Comparison of ENCODE assay signal across 10 mouse cellular contexts in genomic region chr14:54651556-54651955, GRCm38 (mm10). TPM values are rescaled to one million over a fixed set of nuclear protein-coding genes. Genes with fewer than 3 reads are reported as not detected.
DNase-seq lines count a peak whose midpoint lies in the region; ATAC-seq lines count a peak whose summit lies in the region.
"Had no signal": no experiment of that assay in that cellular context is flagged by ENCODE, and none has a peak within 500 bp of the region (broad histone marks: within the 10 kb centered on the region; RNA-seq: fewer than 3 reads in every experiment).

No protein-coding gene starts in this region.

- no peak overlapping the region for H3K4me2 ChIP-seq in lung, embryonic 16.5 days (ENCODE audit: low read depth, low read length)
- peak overlapping the region; percentile 89 for H3K4me2 ChIP-seq in forebrain, embryonic 13.5 days
- H3K4me2 ChIP-seq in limb, embryonic 15.5 days, result no peak overlapping the region
- peak overlapping the region; percentile 65 for H3K4me2 ChIP-seq in neural tube, embryonic 15.5 days

- no peak for ATAC-seq in lung, embryonic 16.5 days (ENCODE audit: low read depth)
- 0 out of 2 replicates have a peak, but pooled peaks have one; percentile 8 for ATAC-seq in forebrain, embryonic 13.5 days
- ATAC-seq in limb, embryonic 15.5 days (ENCODE audit: insufficient number of reproducible peaks, low FRiP score, low TSS enrichment, low read depth), result no peak
- ATAC-seq in neural tube, embryonic 15.5 days (ENCODE audit: low FRiP score), result peak; percentile 15; the same call in 1 of the 2 replicates

- WGBS in lung, embryonic 16.5 days, result 64% methylated on average over 4 of the region's 4 CpGs
- WGBS in forebrain, embryonic 13.5 days, result 74% methylated on average over 4 of the region's 4 CpGs
- 84% methylated on average over 4 of the region's 4 CpGs for WGBS in limb, embryonic 15.5 days
- 88% methylated on average over 4 of the region's 4 CpGs for WGBS in neural tube, embryonic 15.5 days

- H3K9ac ChIP-seq in lung, embryonic 16.5 days (ENCODE audit: low read length), result no peak overlapping the region
- peak overlapping the region; percentile 89; the same call in 1 of the 2 replicates for H3K9ac ChIP-seq in forebrain, embryonic 13.5 days
- H3K9ac ChIP-seq in limb, embryonic 15.5 days, result no peak overlapping the region
- H3K9ac ChIP-seq in neural tube, embryonic 15.5 days (replicated peaks), result 0 out of 2 replicates have a peak overlapping the region, but pooled peaks have one; percentile 62

- peaks cover 20% of the 10 kb centered on the region for H3K4me1 ChIP-seq in lung, embryonic 16.5 days (replicated peaks; ENCODE audit: control insufficient read depth, insufficient read depth, low read length)
- H3K4me1 ChIP-seq in forebrain, embryonic 13.5 days, result peaks cover 49% of the 10 kb centered on the region
- peaks cover 36% of the 10 kb centered on the region for H3K4me1 ChIP-seq in limb, embryonic 15.5 days
- H3K4me1 ChIP-seq in neural tube, embryonic 15.5 days, result peaks cover 54% of the 10 kb centered on the region

- no peak for DNase-seq in lung, postnatal 10 days
- DNase-seq in cerebellum, adult 9-10 months, result no peak
- DNase-seq in T-cell, adult 2 months (ENCODE audit: low spot score), result no peak
- DNase-seq in urinary bladder, postnatal 10 days (ENCODE audit: low spot score), result no peak

- peak overlapping the region; percentile 37; the same call in 1 of the 2 replicates for H3K27ac ChIP-seq in lung, embryonic 16.5 days (ENCODE audit: low read length)
- H3K27ac ChIP-seq in forebrain, embryonic 13.5 days, result no peak overlapping the region
- H3K27ac ChIP-seq in limb, embryonic 15.5 days, result peak overlapping the region; percentile 50
- peak overlapping the region; percentile 84; the same call in 1 of the 2 replicates for H3K27ac ChIP-seq in neural tube, embryonic 15.5 days (replicated peaks)
- H3K27ac ChIP-seq: kidney, postnatal 0 days had no signal

- no peaks in the 10 kb centered on the region for H3K9me3 ChIP-seq in lung, embryonic 16.5 days (ENCODE audit: control insufficient read depth, low read length)
- no peaks in the 10 kb centered on the region for H3K9me3 ChIP-seq in forebrain, embryonic 13.5 days (replicated peaks)
- no peaks in the 10 kb centered on the region for H3K9me3 ChIP-seq in limb, embryonic 15.5 days
- no peaks in the 10 kb centered on the region for H3K9me3 ChIP-seq in neural tube, embryonic 15.5 days (replicated peaks)

- H3K36me3 ChIP-seq in lung, embryonic 16.5 days (ENCODE audit: control insufficient read depth, insufficient read depth, low read length), result peaks cover 39% of the 10 kb centered on the region
- peaks cover 70% of the 10 kb centered on the region for H3K36me3 ChIP-seq in forebrain, embryonic 13.5 days (ENCODE audit: poor library complexity, severe bottlenecking)
- peaks cover 61% of the 10 kb centered on the region for H3K36me3 ChIP-seq in limb, embryonic 15.5 days
- peaks cover 57% of the 10 kb centered on the region for H3K36me3 ChIP-seq in neural tube, embryonic 15.5 days

- no peaks in the 10 kb centered on the region for H3K27me3 ChIP-seq in lung, embryonic 16.5 days (ENCODE audit: control insufficient read depth, insufficient read depth, low read depth, low read length)
- no peaks in the 10 kb centered on the region for H3K27me3 ChIP-seq in forebrain, embryonic 13.5 days
- H3K27me3 ChIP-seq in limb, embryonic 15.5 days, result no peaks in the 10 kb centered on the region
- H3K27me3 ChIP-seq in neural tube, embryonic 15.5 days (replicated peaks), result no peaks in the 10 kb centered on the region

- H3K4me3 ChIP-seq in lung, embryonic 16.5 days (ENCODE audit: low read length), result no peak overlapping the region
- no peak overlapping the region for H3K4me3 ChIP-seq in forebrain, embryonic 13.5 days
- H3K4me3 ChIP-seq in limb, embryonic 15.5 days, result 0 out of 2 replicates have a peak overlapping the region, but pooled peaks have one; percentile 4
- peak overlapping the region; percentile 57; the same call in 1 of the 2 replicates for H3K4me3 ChIP-seq in neural tube, embryonic 15.5 days (replicated peaks)

RNA-seq across cellular contexts. Expression of gene Cdh24, which starts 10.4 kb away (rescaled TPM):
- 2.1 and 2.8 TPM in 2 replicates for polyA plus RNA-seq in lung, embryonic 16.5 days (2015; fragmentation: Nextera tagmentation; extraction: Ambion mirVana)
- polyA plus RNA-seq in forebrain, embryonic 13.5 days (2015; fragmentation: Nextera tagmentation; extraction: Ambion mirVana), result 7.1 and 8.0 TPM in 2 replicates
- 3.7 and 4.2 TPM in 2 replicates for polyA plus RNA-seq in limb, embryonic 15.5 days (2015; fragmentation: Nextera tagmentation; extraction: Ambion mirVana)
- 13.2 and 14.0 TPM in 2 replicates for polyA plus RNA-seq in neural tube, embryonic 15.5 days (2015; fragmentation: Nextera tagmentation; extraction: Ambion mirVana)

RNA-seq across cellular contexts. Expression of gene Gm17606, which starts 10.8 kb away (rescaled TPM):
- polyA plus RNA-seq in lung, embryonic 16.5 days (2015; fragmentation: Nextera tagmentation; extraction: Ambion mirVana), result not detected in 2 replicates
- polyA plus RNA-seq in forebrain, embryonic 13.5 days (2015; fragmentation: Nextera tagmentation; extraction: Ambion mirVana), result not detected in 2 replicates
- 0.99 TPM in 1 of 2 replicates, not detected in the other for polyA plus RNA-seq in limb, embryonic 15.5 days (2015; fragmentation: Nextera tagmentation; extraction: Ambion mirVana)
- polyA plus RNA-seq in neural tube, embryonic 15.5 days (2015; fragmentation: Nextera tagmentation; extraction: Ambion mirVana), result not detected in 2 replicates
- polyA plus RNA-seq: kidney, postnatal 0 days; limb, embryonic 11.5 days had no signal

RNA-seq across cellular contexts. Expression of gene Psmb11, which starts 30.3 kb away (rescaled TPM):
- polyA plus RNA-seq in lung, embryonic 16.5 days (2015; fragmentation: Nextera tagmentation; extraction: Ambion mirVana), result 1.2 and 4.3 TPM in 2 replicates
- polyA plus RNA-seq in forebrain, embryonic 13.5 days (2015; fragmentation: Nextera tagmentation; extraction: Ambion mirVana), result 0.04 TPM in 1 of 2 replicates, not detected in the other
- polyA plus RNA-seq in limb, embryonic 15.5 days (2015; fragmentation: Nextera tagmentation; extraction: Ambion mirVana), result not detected in 2 replicates
- polyA plus RNA-seq in neural tube, embryonic 15.5 days (2015; fragmentation: Nextera tagmentation; extraction: Ambion mirVana), result 0.04 and 27.8 TPM in 2 replicates
- polyA plus RNA-seq: kidney, postnatal 0 days had no signal

RNA-seq across cellular contexts. Expression of gene Psmb5, which starts 33.7 kb away (rescaled TPM):
- polyA plus RNA-seq in lung, embryonic 16.5 days (2015; fragmentation: Nextera tagmentation; extraction: Ambion mirVana), result 352 and 366 TPM in 2 replicates
- 462 and 492 TPM in 2 replicates for polyA plus RNA-seq in forebrain, embryonic 13.5 days (2015; fragmentation: Nextera tagmentation; extraction: Ambion mirVana)
- polyA plus RNA-seq in limb, embryonic 15.5 days (2015; fragmentation: Nextera tagmentation; extraction: Ambion mirVana), result 343 and 373 TPM in 2 replicates
- polyA plus RNA-seq in neural tube, embryonic 15.5 days (2015; fragmentation: Nextera tagmentation; extraction: Ambion mirVana), result 446 and 448 TPM in 2 replicates

RNA-seq across cellular contexts. Expression of gene 1700123O20Rik, which starts 34.5 kb away (rescaled TPM):
- 73.4 and 78.9 TPM in 2 replicates for polyA plus RNA-seq in lung, embryonic 16.5 days (2015; fragmentation: Nextera tagmentation; extraction: Ambion mirVana)
- 84.6 and 87.5 TPM in 2 replicates for polyA plus RNA-seq in forebrain, embryonic 13.5 days (2015; fragmentation: Nextera tagmentation; extraction: Ambion mirVana)
- polyA plus RNA-seq in limb, embryonic 15.5 days (2015; fragmentation: Nextera tagmentation; extraction: Ambion mirVana), result 79.6 and 81.2 TPM in 2 replicates
- polyA plus RNA-seq in neural tube, embryonic 15.5 days (2015; fragmentation: Nextera tagmentation; extraction: Ambion mirVana), result 72.2 and 72.3 TPM in 2 replicates

Comparison
In these comparisons a context has a peak if more than half of its experiments do, and no peak if none do; other contexts are left out.
1. ATAC-seq: peak in forebrain, embryonic 13.5 days (single experiment) and neural tube, embryonic 15.5 days (single experiment); none in lung, embryonic 16.5 days (single experiment) and limb, embryonic 15.5 days (single experiment).
2. H3K4me2 ChIP-seq: peak in forebrain, embryonic 13.5 days (single experiment) and neural tube, embryonic 15.5 days (single experiment); none in lung, embryonic 16.5 days (single experiment) and limb, embryonic 15.5 days (single experiment).
3. H3K4me3 ChIP-seq: peak in limb, embryonic 15.5 days (single experiment) and neural tube, embryonic 15.5 days (single experiment); none in lung, embryonic 16.5 days (single experiment) and forebrain, embryonic 13.5 days (single experiment).
4. H3K9ac ChIP-seq: peak in forebrain, embryonic 13.5 days (single experiment) and neural tube, embryonic 15.5 days (single experiment); none in lung, embryonic 16.5 days (single experiment) and limb, embryonic 15.5 days (single experiment).